Mouse (Mus musculus) kidney, adult 2 months (tissue): Measurements from ENCODE around the gene Rab25.

Source experiments
- CTCF ChIP-seq: fragments of 200-500 bp; conservative IDR thresholded peaks from 2 replicates; pipeline ENCODE4 v1.5.1; 2011; ENCODE audit warnings: low read depth, mild to moderate bottlenecking, control low read depth, low read length, moderate library complexity, mixed read lengths; ENCODE audit not compliant: insufficient read depth, insufficient read length
- POLR2A ChIP-seq: fragments of 200-500 bp; IDR thresholded peaks from one replicate; pipeline ENCODE4 v1.6.1; 2011; ENCODE audit warnings: low read depth, low read length, control low read depth

DNA sequence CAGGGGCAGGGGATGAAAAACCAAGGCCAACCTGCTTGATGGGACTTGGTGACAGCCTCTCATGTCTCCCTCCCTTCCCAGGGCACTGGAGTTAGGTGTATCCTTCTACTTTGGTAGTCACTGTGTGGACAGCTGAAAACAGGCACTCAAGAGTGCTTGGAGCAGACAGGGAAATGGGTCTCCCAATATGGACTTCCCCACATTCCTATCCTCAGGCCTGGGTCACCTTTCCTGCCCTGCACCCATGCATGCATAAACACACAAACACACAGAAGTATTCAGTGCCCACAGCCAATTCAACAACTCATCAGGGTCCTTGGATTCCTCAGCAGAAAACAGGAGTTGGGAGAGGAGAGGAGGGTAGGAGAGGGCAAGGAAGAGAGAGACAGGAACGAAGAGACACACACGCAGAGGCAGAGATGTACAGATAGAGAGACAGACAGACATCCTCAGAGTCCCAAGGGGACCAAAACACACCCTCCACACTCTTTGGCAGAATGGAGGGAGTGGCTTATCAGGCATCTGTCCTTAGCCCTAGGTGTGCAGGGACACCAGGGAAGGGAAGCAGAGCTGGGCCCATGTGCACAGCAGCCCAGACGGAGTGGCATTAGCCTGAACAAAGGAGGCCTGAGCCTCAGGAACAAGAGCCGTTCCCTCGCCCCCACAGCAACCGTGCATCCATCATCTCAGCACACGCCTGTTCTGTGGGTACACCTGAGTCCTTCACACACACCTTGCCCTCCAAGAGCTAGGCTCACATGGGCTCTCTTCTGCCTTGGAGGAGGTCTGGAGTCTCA is 18.7 kb downstream of the Rab25 start:
- TF ChIP-seq CTCF (no peak), POLR2A (no peak)
